Mouse (Mus musculus): ENCODE measurements around the gene Auts2. TPM values are rescaled to one million over a fixed set of nuclear protein-coding genes. Genes with fewer than 3 reads are reported as not detected.

Gene Auts2
- polyA plus RNA-seq, 1 experiment = 10.4 TPM

DNA sequence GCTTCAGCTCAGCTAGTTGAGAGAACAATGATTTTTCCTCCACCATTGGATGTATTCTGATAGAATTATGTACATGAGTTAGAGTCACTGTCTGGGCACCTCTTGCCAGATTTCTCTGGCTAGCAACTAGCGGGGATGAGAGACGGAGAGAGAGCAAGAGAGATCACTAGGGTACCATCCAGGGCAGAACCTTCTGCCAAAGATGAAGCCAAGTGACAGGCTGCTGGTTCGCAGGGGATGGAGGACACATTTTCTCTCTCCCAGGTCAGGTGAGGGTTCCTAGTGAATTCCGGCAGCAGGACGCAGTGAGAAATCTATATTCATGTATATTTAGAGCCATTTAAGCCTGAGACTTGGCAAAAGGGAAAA, 956.8 kb downstream of the Auts2 start:
- 94% methylated on average over 5 of the region's 5 CpGs for WGBS
- Histone ChIP-seq H3K27ac (ENCODE audit: insufficient read depth, low read depth, low read length) (no peak overlapping the region), H3K4me1 (ENCODE audit: control insufficient read depth, insufficient read depth, insufficient read length, low read length) (no peaks in the 10 kb centered on the region; the same call in 1 of the 2 replicates)

DNA sequence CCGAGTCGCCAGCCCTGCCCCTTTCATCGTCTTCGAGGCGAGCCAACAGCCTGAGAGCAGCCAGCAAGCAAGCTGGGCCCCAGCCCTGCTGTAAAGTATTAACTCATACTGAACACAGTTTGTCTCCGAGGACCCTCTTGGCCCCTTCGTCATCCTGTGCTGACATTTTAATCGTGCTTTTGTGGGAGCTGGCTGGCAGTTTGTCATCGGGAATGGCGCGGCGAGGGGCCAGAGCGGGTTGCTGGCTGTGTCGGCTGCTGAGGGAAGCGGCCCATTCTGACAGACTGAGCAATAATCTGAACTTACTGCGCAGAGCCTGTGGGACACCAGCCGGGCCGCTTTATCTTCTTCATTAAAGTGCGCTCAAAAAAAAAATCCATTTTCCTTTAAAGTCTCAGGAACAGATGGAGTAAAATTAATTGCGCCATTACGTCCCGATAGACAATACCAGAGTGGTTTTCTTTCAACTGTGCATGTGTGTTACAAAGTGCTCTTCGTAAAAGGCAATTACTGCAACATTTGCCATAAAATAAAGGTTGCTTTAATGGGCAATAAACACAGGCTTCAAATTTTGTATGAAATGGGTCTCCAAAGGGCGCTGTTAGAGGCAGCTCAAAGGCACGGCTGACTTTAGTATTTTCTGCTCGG, 957.3 kb downstream of the Auts2 start:
- no peak for TF ChIP-seq POLR2A (IDR thresholded peaks at IDR 0.05; ENCODE audit: low read depth, low read length)
- TF ChIP-seq CTCF (IDR thresholded peaks at IDR 0.05; ENCODE audit: extremely low read depth, insufficient read length, insufficient replicate concordance, low read depth, low read length) = no peak
- no peaks in the 10 kb centered on the region for H3K36me3 ChIP-seq (ENCODE audit: control insufficient read depth, insufficient read depth, low read length)
- H3K27ac ChIP-seq (ENCODE audit: insufficient read depth, low read depth, low read length) = no peak overlapping the region
- WGBS = 79% methylated on average over 26 of the region's 26 CpGs
- H3K4me1 ChIP-seq (ENCODE audit: control insufficient read depth, insufficient read depth, insufficient read length, low read length) = no peaks in the 10 kb centered on the region; the same call in 1 of the 2 replicates
- H3K27me3 ChIP-seq (ENCODE audit: control insufficient read depth, insufficient read depth, low read length) = no peaks in the 10 kb centered on the region
- H3K4me3 ChIP-seq (ENCODE audit: low read depth, low read length) = no peak overlapping the region

More for the DNA sequence above, 956.8 kb downstream of the Auts2 start:
- Histone ChIP-seq H3K27me3 (ENCODE audit: control insufficient read depth, insufficient read depth, low read length) (no peaks in the 10 kb centered on the region), H3K4me3 (ENCODE audit: low read depth, low read length) (no peak overlapping the region), H3K36me3 (ENCODE audit: control insufficient read depth, insufficient read depth, low read length) (no peaks in the 10 kb centered on the region)
- TF ChIP-seq CTCF (IDR thresholded peaks at IDR 0.05; ENCODE audit: extremely low read depth, insufficient read length, insufficient replicate concordance, low read depth, low read length) = no peak
- TF ChIP-seq POLR2A (IDR thresholded peaks at IDR 0.05; ENCODE audit: low read depth, low read length) = no peak

DNA sequence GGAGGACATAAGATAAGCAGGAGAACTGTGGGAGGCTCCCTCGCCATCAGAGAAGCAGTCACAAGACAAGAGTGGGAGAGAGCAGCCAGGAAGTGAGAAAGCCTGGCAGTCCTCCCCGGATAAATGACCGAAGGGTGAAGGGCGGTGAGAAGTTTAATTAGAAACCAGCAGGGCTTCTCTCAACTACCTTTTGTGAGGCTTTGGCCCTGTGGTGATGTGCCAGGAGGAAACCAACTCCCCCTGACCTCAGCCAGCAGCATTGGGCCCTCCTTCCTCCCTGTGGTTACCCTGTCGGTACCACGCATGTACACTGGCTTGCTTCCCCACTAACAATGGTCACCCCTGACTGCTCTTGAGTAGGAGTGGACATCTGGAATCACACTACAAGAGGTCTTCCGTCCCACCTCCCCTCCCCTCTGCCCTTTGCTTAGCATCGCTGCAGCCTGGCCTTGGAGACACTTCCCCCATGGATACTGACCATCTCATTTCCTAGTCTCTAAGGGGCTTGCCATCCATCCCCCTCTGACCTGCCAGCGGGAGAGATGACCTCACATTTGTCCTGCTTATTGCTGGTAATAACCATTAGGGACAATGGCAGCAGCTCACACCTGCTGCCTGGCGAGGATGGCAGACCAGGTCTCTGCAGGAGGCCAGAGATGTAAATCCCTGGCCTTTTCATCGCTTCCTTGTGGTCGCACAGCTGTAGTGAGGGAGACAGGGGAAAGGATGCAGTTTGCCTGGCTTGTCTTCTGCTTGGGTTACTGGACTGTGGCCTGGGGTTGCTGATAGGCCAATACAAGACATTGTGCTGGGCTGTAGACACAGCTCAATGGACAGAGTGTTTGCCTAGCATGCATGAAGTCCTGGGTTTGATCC, 958.6 kb downstream of the Auts2 start:
- H3K4me3 ChIP-seq (ENCODE audit: low read depth, low read length) = no peak overlapping the region
- no peaks in the 10 kb centered on the region for H3K27me3 ChIP-seq (ENCODE audit: control insufficient read depth, insufficient read depth, low read length)
- no peaks in the 10 kb centered on the region; the same call in 1 of the 2 replicates for H3K4me1 ChIP-seq (ENCODE audit: control insufficient read depth, insufficient read depth, insufficient read length, low read length)
- no peak for TF ChIP-seq CTCF (IDR thresholded peaks at IDR 0.05; ENCODE audit: extremely low read depth, insufficient read length, insufficient replicate concordance, low read depth, low read length)
- TF ChIP-seq POLR2A (IDR thresholded peaks at IDR 0.05; ENCODE audit: low read depth, low read length) = no peak
- no peak overlapping the region for H3K27ac ChIP-seq (ENCODE audit: insufficient read depth, low read depth, low read length)
- WGBS = 55% methylated on average over 12 of the region's 12 CpGs
- H3K36me3 ChIP-seq (ENCODE audit: control insufficient read depth, insufficient read depth, low read length) = no peaks in the 10 kb centered on the region

DNA sequence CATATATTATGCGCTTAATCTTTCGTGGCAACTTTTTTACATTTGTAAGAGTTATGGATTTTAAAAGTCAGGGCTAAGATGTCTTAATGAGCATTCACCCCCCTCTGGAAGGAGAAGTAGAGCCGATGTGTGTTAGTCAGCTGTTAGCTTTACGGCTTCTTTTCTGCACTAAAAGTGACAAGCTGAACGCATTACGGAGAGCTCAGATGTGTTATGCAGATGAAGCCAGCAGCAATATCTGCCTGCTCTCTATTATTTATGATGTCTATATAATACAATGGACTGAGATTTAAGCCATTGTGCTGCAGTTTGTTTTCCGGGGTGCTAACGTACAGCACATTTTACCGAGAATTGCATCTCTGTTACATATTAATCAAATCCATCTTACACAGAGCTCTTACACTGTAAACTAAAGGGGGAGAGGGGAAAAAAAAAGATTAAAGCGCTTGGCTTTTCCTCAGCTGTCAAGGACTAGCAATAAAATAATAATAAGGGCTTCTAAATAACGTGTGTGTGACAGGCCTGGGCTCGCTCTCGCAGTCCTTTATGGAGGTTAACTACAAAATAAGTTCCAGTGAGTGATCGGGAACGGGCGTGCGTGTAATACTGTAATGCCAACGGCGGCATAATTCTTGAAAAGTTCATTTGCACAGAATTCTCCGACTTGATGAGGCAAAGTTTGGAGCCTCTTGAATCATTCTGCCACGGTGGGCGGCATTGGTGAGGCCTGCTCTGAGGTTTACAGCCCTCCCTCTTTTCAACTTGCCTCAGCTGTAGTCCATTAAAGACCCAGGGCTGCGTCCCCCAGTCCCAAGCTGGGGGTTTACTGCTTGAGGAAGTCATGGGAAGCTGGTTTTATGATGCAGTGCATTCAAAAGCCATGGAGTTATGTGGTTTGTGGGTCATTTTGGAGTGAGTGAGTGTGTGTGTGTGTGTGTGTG, 961.8 kb downstream of the Auts2 start:
- Histone ChIP-seq H3K4me3 (ENCODE audit: low read depth, low read length) (no peak overlapping the region), H3K27ac (ENCODE audit: insufficient read depth, low read depth, low read length) (no peak overlapping the region), H3K4me1 (ENCODE audit: control insufficient read depth, insufficient read depth, insufficient read length, low read length) (no peaks in the 10 kb centered on the region; the same call in 1 of the 2 replicates), H3K27me3 (ENCODE audit: control insufficient read depth, insufficient read depth, low read length) (no peaks in the 10 kb centered on the region), H3K36me3 (ENCODE audit: control insufficient read depth, insufficient read depth, low read length) (no peaks in the 10 kb centered on the region)
- 28% methylated on average over 23 of the region's 23 CpGs for WGBS
- TF ChIP-seq POLR2A (IDR thresholded peaks at IDR 0.05; ENCODE audit: low read depth, low read length) = no peak
- no peak for TF ChIP-seq CTCF (IDR thresholded peaks at IDR 0.05; ENCODE audit: extremely low read depth, insufficient read length, insufficient replicate concordance, low read depth, low read length)

DNA sequence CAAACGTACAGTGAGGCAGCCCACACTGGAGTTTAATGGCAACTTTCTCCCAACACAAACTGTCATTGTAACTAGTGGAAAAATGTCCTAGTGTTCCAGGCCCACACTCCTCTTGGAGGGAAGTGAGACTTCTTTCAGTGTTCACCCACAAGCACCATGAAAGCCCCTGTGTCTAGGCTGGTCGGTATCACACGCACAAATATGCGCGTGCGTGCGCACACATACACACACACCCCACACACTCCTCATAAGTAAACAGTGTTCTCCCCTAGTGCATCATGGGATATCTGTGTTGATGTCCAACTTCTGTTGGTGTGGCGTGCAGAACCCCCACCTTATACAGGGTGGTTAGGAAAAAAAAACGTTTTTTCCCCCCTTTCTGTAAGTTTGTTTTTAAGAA, 964.4 kb downstream of the Auts2 start:
- TF ChIP-seq CTCF (IDR thresholded peaks at IDR 0.05; ENCODE audit: extremely low read depth, insufficient read length, insufficient replicate concordance, low read depth, low read length) = no peak
- TF ChIP-seq POLR2A (IDR thresholded peaks at IDR 0.05; ENCODE audit: low read depth, low read length) = no peak
- Histone ChIP-seq H3K27me3 (ENCODE audit: control insufficient read depth, insufficient read depth, low read length) (no peaks in the 10 kb centered on the region), H3K4me3 (ENCODE audit: low read depth, low read length) (no peak overlapping the region), H3K4me1 (ENCODE audit: control insufficient read depth, insufficient read depth, insufficient read length, low read length) (peaks cover 2% of the 10 kb centered on the region), H3K36me3 (ENCODE audit: control insufficient read depth, insufficient read depth, low read length) (no peaks in the 10 kb centered on the region), H3K27ac (ENCODE audit: insufficient read depth, low read depth, low read length) (no peak overlapping the region)
- 86% methylated on average over 9 of the region's 9 CpGs for WGBS

DNA sequence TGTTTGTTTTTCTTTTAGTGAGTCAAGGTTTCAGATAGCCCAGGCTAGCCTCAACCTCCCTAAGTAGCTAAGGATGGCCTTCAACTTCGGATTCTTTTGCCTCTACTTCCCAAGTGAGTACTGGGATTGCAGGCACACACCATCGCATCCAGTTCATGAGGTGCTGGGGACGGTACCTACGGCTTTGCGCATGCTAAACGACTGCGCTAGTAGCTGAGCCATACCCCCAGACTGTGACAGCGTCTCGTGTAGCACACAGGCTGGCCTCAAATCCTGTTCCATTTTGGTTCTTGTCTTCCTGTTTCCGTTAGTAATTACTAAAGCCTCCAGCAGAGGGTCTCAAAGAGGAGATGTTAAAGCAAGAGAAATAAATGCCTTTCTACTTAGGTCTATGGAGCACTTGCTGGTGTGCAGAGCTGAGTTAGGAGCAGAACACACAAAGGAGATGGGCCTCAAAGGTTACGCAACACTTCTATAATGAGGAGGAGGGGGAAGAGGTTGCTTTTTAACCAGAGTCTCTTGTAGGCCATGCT, 967.3 kb downstream of the Auts2 start:
- Histone ChIP-seq H3K4me3 (ENCODE audit: low read depth, low read length) (no peak overlapping the region), H3K27ac (ENCODE audit: insufficient read depth, low read depth, low read length) (no peak overlapping the region), H3K27me3 (ENCODE audit: control insufficient read depth, insufficient read depth, low read length) (no peaks in the 10 kb centered on the region), H3K36me3 (ENCODE audit: control insufficient read depth, insufficient read depth, low read length) (no peaks in the 10 kb centered on the region), H3K4me1 (ENCODE audit: control insufficient read depth, insufficient read depth, insufficient read length, low read length) (peaks cover 4% of the 10 kb centered on the region)
- WGBS = 86% methylated on average over 11 of the region's 11 CpGs
- no peak for TF ChIP-seq CTCF (IDR thresholded peaks at IDR 0.05; ENCODE audit: extremely low read depth, insufficient read length, insufficient replicate concordance, low read depth, low read length)
- no peak for TF ChIP-seq POLR2A (IDR thresholded peaks at IDR 0.05; ENCODE audit: low read depth, low read length)

Measured in small intestine, adult 2 months (tissue).